Mouse (Mus musculus) cerebellum, adult 2 months (tissue): Measurements from ENCODE around the gene Naa60.

Experiments used
- CTCF ChIP-seq: fragments of 200-500 bp; IDR thresholded peaks from 2 replicates; pipeline ENCODE4 v1.5.1; 2011; ENCODE audit warnings: low read depth, mild to moderate bottlenecking, control low read depth, low read length, moderate library complexity, borderline replicate concordance; ENCODE audit not compliant: insufficient read depth
- POLR2A ChIP-seq: fragments of 200-500 bp; IDR thresholded peaks from 2 replicates; pipeline ENCODE4 v1.6.1; 2011; ENCODE audit warnings: low read length, control low read depth, borderline replicate concordance; ENCODE audit not compliant: insufficient read depth

DNA sequence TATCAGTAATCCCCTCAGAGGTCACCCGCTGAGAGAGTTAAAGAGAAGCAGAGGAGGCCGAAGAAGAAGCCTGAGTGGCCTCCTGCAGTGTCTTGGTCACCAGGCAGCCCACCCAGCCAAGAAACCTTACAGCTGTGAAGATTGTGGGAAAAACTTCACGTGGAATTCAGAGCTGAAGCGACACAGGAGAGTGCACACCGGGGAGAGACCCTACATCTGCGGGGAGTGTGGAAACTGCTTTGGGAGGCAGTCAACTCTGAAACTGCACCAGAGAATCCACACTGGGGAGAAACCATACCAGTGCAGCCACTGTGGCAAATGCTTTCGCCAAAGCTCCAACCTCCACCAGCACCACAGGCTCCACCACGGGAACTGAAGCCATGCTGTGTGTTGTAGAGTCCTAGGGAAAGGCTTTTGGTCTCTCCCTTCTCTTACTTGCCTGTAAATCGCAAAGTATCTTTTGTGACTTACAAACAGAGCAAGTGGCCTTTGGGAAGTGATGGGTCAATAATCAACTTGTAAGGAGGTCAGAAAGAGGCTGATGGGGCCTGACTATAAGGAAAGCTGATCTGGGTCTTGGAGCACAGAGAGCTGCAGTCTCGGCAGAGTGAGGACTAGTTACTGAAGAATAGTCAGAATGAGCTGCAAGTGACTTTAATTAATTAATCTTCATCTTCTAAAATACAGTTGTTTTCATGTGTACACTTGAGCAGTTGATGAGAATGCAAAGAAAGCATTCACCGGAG lies 17.6 kb upstream of the Naa60 start:
- no peak for TF ChIP-seq CTCF
- no peak for TF ChIP-seq POLR2A
